Mouse (Mus musculus): Measurements from ENCODE around the gene Il4. TPM values are rescaled to one million over a fixed set of nuclear protein-coding genes. Genes with fewer than 3 reads are reported as not detected.

The Il4 gene
- polyA plus RNA-seq (2012; fragmentation: generic; extraction: Trizol): not detected

GRCm38 (mm10) chr11:53618619-53619198 lies at the start of gene Il4:
Gene Il4, minus strand, starts transcription at chr11:53618669.

GRCm38 (mm10) chr11:53634556-53634955 lies 16.1 kb upstream of the Il4 start, which contains the start of gene Il13:
Gene Il13, minus strand, starts transcription at chr11:53634702.

GRCm38 (mm10) chr11:53567224-53568014 lies 51.0 kb downstream of the Il4 start, which contains the start of gene Kif3a:
Gene Kif3a, plus strand, starts transcription at chr11:53567379.

Other genes starting within 250 kb of the Il4 start
- gene Leap2, start 195.5 kb downstream of the Il4 start, polyA plus RNA-seq (2012; fragmentation: generic; extraction: Trizol): not detected
- gene Uqcrq, start 187.8 kb downstream of the Il4 start, polyA plus RNA-seq (2012; fragmentation: generic; extraction: Trizol): 100 to 1,000 TPM; 500 to 558 TPM
- 1 to 10 TPM in 1 of 2 experiments, under 1 TPM in 1; 0.18 to 1.4 TPM for gene Gdf9, start 187.6 kb downstream of the Il4 start, polyA plus RNA-seq (2012; fragmentation: generic; extraction: Trizol)
- under 1 TPM; 0.01 to 0.04 TPM for gene Gm10447, start 161.6 kb downstream of the Il4 start, polyA plus RNA-seq (2012; fragmentation: generic; extraction: Trizol)
- 1 to 10 TPM in 1 of 2 experiments, under 1 TPM in 1; 0.54 to 1.0 TPM for gene Shroom1, start 161.5 kb downstream of the Il4 start, polyA plus RNA-seq (2012; fragmentation: generic; extraction: Trizol)
- not detected for gene Gm9837, start 148.2 kb downstream of the Il4 start, polyA plus RNA-seq (2012; fragmentation: generic; extraction: Trizol)
- gene Gm9945, start 138.5 kb downstream of the Il4 start, polyA plus RNA-seq (2012; fragmentation: generic; extraction: Trizol): not detected
- not detected for gene Sowaha, start 138.4 kb downstream of the Il4 start, polyA plus RNA-seq (2012; fragmentation: generic; extraction: Trizol)
- 10 to 100 TPM; 22.0 to 78.6 TPM for gene Sept8, start 99.4 kb downstream of the Il4 start, polyA plus RNA-seq (2012; fragmentation: generic; extraction: Trizol)
- 10 to 100 TPM in 1 of 2 experiments, 1 to 10 TPM in 1; 1.8 to 19.7 TPM for gene Kif3a, start 51.3 kb downstream of the Il4 start, polyA plus RNA-seq (2012; fragmentation: generic; extraction: Trizol)
- not detected for gene Il13, start 16.0 kb upstream of the Il4 start, polyA plus RNA-seq (2012; fragmentation: generic; extraction: Trizol)
- gene Rad50, start 88.7 kb upstream of the Il4 start, polyA plus RNA-seq (2012; fragmentation: generic; extraction: Trizol): 1 to 10 TPM; 1.3 to 5.8 TPM
- gene Il5, start 102.1 kb upstream of the Il4 start, polyA plus RNA-seq (2012; fragmentation: generic; extraction: Trizol): under 1 TPM in 1 of 2 experiments, not detected in 1; 0.04 TPM
- 10 to 100 TPM; 14.5 to 68.0 TPM for gene Irf1, start 151.3 kb upstream of the Il4 start, polyA plus RNA-seq (2012; fragmentation: generic; extraction: Trizol)
- gene Gm17334, start 154.5 kb upstream of the Il4 start, polyA plus RNA-seq (2012; fragmentation: generic; extraction: Trizol): 1 to 10 TPM in 1 of 2 experiments, under 1 TPM in 1; 0.25 to 1.4 TPM
- 1 to 10 TPM in 1 of 2 experiments, under 1 TPM in 1; 0.56 to 7.2 TPM for gene Gm12216, start 240.6 kb upstream of the Il4 start, polyA plus RNA-seq (2012; fragmentation: generic; extraction: Trizol)

All from C3H10T1/2 (cell line).